Mouse (Mus musculus): ENCODE measurements around the gene Lrguk.

The Lrguk gene

DNA sequence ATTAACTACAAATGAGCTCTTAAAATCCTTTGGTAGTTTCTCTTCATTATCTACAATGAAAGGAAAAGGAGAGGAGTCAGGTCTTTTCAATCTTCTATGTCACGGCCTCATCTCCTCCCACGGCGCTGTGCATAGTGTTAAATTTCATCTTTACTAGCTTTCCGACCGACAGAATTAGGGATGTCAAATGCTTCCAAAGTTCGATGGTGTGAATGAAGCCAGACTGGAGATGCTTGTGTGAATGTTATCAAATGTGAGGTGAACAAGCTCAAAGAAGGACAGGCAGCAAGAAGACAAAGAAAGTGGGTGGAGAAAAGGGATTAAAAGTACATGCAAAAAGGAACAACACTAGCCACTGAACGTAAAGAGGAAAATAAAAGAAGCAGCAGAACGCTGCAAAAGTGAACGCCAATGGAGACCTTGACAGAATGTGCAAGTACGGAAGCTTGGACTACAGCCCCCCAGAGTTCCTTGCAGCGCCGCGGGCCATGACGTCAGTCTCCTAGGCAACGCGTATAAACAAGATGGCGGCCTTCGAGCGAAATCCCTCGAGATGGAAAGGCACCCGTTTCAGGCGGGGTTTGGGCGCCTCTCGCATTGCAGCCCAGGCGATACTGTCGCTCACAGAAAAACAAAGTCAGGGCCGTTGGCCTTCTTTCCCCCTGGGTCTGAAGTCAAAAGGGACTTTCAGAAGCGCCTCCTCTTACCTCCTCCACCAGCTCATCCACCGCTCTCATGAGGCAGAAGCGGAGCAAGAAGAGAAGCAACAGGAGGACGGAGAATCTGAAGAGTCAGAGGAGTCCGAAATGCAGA, at the start of gene Lrguk:
Gene Lrguk, plus strand, starts transcription at position 516 of the 813 bp plus-strand sequence.
- peak; percentile 49 for DNase-seq (ENCODE audit: low spot score)

DNA sequence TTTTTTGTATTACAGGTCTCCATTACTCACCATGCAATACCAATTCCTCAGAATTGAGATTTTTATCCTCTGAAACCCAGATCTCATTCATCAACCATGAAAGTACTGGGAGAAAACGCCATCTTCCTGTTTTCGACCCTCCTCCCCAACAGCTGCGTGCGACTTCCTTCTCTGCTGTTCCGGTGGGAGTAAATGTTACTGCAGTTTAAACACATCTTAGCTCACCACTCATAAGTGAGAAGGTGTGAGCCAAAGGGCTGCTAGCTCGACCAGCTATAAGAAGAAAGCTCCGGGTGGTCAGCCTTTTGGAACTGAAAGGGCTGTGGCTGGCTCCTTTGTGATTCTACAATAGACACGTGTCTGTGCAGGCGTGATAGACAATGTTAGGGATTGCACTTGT, 46.5 kb upstream of the Lrguk start:
- no peak for DNase-seq (ENCODE audit: low spot score)

DNA sequence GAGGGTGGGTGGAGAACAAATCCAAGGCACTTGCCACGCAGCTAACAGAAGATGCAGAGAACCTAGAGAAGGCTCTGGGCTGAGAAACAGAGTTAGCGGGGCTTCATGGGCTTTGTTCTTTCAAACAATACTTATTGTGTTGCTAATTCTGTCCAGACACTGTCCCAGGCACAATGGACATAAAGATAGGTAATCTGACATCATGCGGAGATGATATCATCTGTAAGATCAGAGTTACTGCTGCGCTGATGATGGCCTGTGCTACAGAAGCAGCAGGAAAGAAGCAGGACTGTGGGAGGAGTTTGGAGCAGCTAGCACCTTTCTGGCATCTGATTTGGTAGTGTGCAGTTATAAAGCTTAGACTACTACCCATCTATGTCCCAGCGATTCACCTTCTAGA, 42.1 kb upstream of the Lrguk start:
- DNase-seq (ENCODE audit: low spot score): no peak

DNA sequence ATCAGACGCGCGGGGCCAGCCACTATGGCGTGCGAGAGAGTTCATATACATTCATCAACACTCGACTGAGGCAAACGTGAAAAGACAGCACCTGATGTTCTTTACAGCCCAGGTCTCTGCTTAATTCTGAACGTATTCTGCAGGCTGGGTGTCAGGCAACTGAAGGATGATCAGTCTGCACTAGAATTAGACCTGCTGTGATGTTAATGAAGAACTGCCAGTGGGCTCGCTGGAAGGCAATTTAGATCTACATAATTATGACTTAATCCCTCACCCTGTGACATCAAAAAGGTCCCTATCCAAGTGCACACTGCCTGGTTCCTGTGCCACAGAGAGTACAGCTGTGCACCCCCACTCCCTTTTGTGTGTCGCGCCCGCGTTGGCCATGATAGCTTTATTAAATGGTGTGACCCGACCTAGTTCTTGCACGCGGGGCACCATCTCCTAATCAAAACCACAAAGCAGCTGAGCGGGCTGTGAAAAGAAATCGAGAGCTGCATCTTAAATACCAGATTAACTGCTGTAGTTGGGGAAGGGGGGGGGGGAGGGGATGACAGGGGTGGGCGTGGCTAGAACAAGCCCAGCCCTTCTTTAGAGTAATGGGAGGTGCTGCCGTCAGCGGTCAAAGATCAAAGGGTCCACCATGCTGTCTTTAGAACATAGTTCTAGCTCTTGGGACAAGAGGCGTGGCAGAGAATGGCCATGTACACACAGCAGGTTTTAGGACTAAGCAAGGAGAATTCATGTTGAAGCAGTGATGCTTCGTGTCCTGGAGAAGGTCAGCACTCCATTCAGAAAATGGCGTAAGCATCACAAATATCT, 36.8 kb upstream of the Lrguk start:
- DNase-seq (ENCODE audit: low spot score): no peak

DNA sequence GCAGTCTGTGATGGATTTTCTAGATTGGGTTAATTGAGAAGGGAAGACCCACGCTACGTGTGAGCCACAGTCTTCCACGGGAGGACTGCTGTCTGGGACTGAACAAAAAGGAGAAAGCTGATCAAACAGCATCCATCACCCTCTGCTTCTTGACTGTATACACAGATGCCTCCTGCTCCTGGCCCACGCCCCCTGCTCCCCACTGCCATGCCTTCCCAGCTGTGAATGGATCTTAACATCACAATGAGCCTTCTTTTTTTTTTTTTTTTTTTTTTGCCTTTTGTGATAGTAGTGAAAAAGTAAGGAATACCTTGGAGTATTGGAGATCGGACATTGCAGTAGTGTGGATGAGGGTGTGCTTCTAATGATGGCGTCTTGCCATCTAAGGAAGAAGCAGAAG, 35.4 kb upstream of the Lrguk start:
- DNase-seq (ENCODE audit: low spot score): no peak

DNA sequence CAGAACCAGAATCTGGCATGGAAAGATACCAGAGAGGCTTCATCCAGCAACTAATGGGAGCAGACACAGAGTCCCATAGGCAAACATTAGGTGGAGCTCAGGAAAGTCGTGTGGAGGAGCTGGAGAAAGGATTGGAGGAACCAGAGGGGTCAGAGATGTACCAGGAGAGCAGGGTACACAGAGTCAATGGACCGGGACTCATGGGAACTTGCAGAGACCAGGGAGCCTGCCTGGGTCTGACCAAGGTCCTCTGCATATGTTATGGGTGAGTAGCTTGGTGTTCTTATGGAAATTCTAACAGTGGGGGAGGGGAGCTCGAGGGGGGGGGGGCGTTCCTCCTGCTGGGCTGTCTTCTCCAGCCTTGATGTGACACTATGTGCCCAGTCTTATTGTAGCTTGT, 30.7 kb upstream of the Lrguk start:
- no peak for DNase-seq (ENCODE audit: low spot score)

DNA sequence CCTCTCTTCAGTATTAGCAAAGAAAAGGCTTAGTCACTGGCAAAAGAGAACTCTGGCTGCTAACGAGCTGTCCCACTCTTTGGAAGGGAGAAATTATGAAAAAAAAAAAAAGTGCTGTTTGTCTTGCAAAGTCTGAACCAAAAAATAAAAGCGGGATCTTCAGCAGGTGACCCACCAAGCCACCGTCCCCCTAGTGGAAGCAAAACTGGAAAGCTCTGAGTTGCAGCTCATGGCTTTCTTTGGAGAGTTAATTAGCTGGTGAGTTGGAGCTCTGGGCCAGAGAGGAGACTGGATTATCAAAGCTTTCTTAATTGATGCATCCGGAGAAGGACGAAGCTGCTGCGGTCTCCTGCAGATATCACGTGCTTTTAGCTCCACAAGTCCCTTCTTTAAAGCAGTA, 29.7 kb upstream of the Lrguk start:
- no peak for DNase-seq (ENCODE audit: low spot score)

GRCm38 (mm10) chr6:34000644-34001043, 28.6 kb upstream of the Lrguk start:
- no peak for DNase-seq (ENCODE audit: low spot score)

GRCm38 (mm10) chr6:34003033-34003432, 26.2 kb upstream of the Lrguk start:
- no peak for DNase-seq (ENCODE audit: low spot score)

DNA sequence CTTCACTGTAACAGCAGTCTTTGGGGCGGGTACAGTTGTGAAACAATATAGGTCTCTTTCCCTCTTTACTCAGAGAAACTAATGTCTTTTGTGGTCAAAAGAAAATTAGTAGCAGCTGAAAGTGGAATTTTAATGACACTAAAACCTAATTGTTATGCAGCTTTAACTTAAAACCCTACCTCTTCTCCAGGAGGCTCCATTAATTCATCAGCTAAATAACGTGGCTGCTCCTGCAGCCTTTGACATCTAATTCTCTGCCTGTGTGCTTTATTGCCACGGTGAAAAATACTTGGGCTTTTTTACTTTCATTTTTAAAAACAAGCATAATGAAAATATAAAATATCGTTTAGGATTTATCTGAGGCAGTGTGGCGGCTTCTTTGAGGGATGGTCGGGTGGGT, 15.8 kb upstream of the Lrguk start:
- DNase-seq (ENCODE audit: low spot score): no peak

GRCm38 (mm10) chr6:34029746-34030027, 439 bp downstream of the Lrguk start:
- DNase-seq (ENCODE audit: low spot score): no peak

DNA sequence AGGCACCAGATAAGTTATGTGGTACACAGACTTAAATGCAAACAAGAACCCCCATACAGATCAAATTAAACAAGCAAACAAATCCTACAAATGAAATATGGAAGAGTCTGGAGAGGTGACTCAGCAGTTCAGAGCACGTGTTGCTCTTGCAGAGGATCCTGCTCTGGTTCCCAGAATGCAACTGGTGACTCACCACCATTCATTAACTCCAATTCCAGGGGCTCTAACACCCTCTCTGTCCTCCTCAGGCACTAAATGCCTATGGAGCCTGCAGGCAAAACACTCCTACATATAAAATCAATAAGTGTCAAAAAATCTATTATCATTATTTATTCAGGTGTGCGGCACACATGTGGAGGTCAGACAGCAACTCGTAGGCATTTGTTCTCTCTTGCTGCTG, 4.8 kb downstream of the Lrguk start:
- no peak for DNase-seq (ENCODE audit: low spot score)

GRCm38 (mm10) chr6:34034577-34035461, 5.6 kb downstream of the Lrguk start:
- DNase-seq (ENCODE audit: low spot score): no peak

GRCm38 (mm10) chr6:34040624-34041235, 11.5 kb downstream of the Lrguk start:
- DNase-seq (ENCODE audit: low spot score): peak; percentile 40

DNA sequence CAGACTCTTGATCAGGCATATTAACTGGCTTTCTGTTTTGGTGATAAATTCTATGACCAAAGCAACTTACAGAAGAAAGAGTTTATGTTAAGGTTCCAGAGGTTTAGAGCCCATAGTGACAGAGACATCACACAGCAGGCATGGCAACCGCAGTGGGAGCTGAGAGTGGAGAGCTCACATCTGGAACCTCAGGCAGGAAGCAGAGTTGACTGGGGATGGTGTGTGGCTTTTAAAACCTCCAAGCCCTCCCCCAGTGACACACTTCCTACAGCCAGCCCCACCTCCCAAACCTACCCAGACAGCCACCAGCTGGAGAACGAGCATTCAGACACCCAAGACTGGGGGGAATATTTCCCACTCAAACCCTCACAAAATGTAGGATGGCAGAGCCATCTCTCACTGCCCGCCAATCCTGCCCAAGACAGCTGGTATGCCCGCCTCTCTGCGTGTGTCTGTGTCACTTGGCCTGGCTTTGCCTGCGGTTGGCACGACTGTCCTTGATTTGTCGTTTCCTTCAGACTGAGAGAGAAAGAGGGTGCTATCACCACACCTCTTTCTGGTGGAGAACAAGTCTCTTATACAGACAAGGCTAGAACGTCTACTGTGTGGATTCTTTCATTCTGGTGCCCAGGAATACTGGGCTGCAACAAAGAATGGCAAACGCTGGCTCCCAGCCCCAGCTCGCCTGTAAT, 12.5 kb downstream of the Lrguk start:
- no peak for DNase-seq (ENCODE audit: low spot score)

GRCm38 (mm10) chr6:34044228-34044811, 15.1 kb downstream of the Lrguk start:
- no peak for DNase-seq (ENCODE audit: low spot score)

GRCm38 (mm10) chr6:34044846-34045540, 15.7 kb downstream of the Lrguk start:
- DNase-seq (ENCODE audit: low spot score): no peak

DNA sequence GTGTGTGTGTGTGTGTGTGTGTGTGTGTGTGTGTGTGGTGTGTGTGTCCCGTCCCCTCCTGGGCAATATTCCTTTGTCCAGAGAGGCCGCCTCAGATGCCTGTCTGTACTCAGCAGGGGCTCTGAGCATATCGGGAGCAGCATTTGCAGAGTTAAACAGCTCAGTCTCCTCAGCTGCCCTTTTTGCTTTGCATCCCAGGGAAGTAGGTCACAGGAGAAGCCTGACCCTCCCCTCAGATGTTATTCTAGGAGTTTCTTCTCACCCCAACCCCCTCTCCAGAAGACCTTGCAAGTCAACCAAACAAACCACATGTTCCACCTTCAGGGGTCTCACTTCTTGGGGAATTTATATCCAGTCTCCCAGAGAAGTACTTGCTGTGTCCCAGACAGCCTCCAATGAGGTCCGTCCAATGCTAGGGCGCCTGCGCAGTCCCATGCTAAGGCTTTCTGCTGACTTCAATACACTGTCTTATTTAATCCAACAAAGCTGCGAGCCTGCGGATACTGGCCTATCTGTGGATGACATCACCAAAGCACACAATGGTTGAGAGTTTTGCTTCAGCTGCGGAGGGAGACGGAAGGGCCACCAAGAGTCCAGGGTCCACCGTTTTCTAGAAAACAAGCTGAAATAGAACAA, 17.4 kb downstream of the Lrguk start:
- DNase-seq (ENCODE audit: low spot score): no peak

- no peak for DNase-seq (ENCODE audit: low spot score)
Observed at GRCm38 (mm10) chr6:34049433-34049832, 20.2 kb downstream of the Lrguk start.

- DNase-seq (ENCODE audit: low spot score): no peak
Observed at GRCm38 (mm10) chr6:34059741-34060140, 30.5 kb downstream of the Lrguk start.
